Mouse (Mus musculus): ENCODE results near the gene Opcml.

- TF ChIP-seq POLR2A (IDR thresholded peaks at IDR 0.05; ENCODE audit: insufficient read length, low read depth): no peak
- TF ChIP-seq TCF12 (IDR thresholded peaks at IDR 0.05; ENCODE audit: insufficient read depth, poor library complexity, severe bottlenecking): no peak
- TF ChIP-seq MYOG (IDR thresholded peaks at IDR 0.05; ENCODE audit: control insufficient read depth in 1 of 3, insufficient read depth in 1 of 3, insufficient read length in 2 of 3, low read depth in 2 of 3): no peak
- no peak for TF ChIP-seq MYOD1 (IDR thresholded peaks at IDR 0.05; ENCODE audit: control insufficient read depth in 1 of 3, insufficient read length in 2 of 3, low read depth in 2 of 3)
- no peak for TF ChIP-seq POLR2AphosphoS2 (IDR thresholded peaks at IDR 0.05; ENCODE audit: insufficient read length, low read depth)
Measured at GRCm38 (mm10) chr9:28440192-28440795, 649.7 kb downstream of the Opcml start.
